Mouse (Mus musculus) liver, postnatal 0 days (tissue): Measurements from ENCODE around the gene Myf5. TPM values are rescaled to one million over a fixed set of nuclear protein-coding genes. Genes with fewer than 3 reads are reported as not detected.

Experiments used
- ATAC-seq: fragments of 200-750 bp; cut with Nextera tagmentation; 2 replicates; pipeline ENCODE4 v1.8.0; 2017; ENCODE audit warnings: mild to moderate bottlenecking, moderate library complexity
- DNase-seq: peaks from one replicate; pipeline ENCODE4 v3.0.0-alpha.2; 2016
- H3K27ac ChIP-seq: fragments of 300-500 bp; sonication (generic); 2 replicates; pipeline ENCODE4 v1.5.1; 2014; ENCODE audit warnings: antibody characterized with exemption, moderate library complexity, mild to moderate bottlenecking, low read depth
- H3K27me3 ChIP-seq: fragments of 300-500 bp; sonication (generic); 2 replicates; pipeline ENCODE4 v1.6.1; 2014; ENCODE audit warnings: low read length, control low read depth, mixed read lengths; ENCODE audit not compliant: insufficient read depth
- H3K36me3 ChIP-seq: fragments of 300-500 bp; sonication (generic); replicated peaks from 2 replicates; pipeline ENCODE4 v1.6.1; 2014; ENCODE audit warnings: mild to moderate bottlenecking, control low read depth, low read length, moderate library complexity, mixed read lengths; ENCODE audit not compliant: insufficient read depth
- H3K4me1 ChIP-seq: fragments of 300-500 bp; sonication (generic); 2 replicates; pipeline ENCODE4 v1.6.1; 2014; ENCODE audit warnings: antibody characterized with exemption, mild to moderate bottlenecking, control low read depth; ENCODE audit not compliant: insufficient read depth
- H3K4me2 ChIP-seq: fragments of 300-500 bp; sonication (generic); 2 replicates; pipeline ENCODE4 v1.6.1; 2014; ENCODE audit warnings: low read depth, mild to moderate bottlenecking, low read length, moderate library complexity, mixed read lengths
- H3K4me3 ChIP-seq: fragments of 300-500 bp; sonication (generic); 2 replicates; pipeline ENCODE4 v1.5.1; 2014; ENCODE audit warnings: low read depth, low read length
- H3K9ac ChIP-seq: fragments of 300-500 bp; sonication (generic); replicated peaks from 2 replicates; pipeline ENCODE4 v1.6.1; 2014; ENCODE audit warnings: mild to moderate bottlenecking, moderate library complexity
- H3K9me3 ChIP-seq: fragments of 300-500 bp; sonication (generic); 2 replicates; pipeline ENCODE4 v1.6.1; 2016; ENCODE audit warnings: mild to moderate bottlenecking, control low read depth, low read length, mixed read lengths
- CTCF ChIP-seq: sonication (generic); IDR thresholded peaks from 2 replicates; pipeline ENCODE4 v1.5.1; 2016; ENCODE audit warnings: antibody characterized with exemption, low read depth
- EP300 ChIP-seq: IDR thresholded peaks from 2 replicates; pipeline ENCODE4 v1.6.1; 2016; ENCODE audit warnings: antibody characterized with exemption, low read depth, mild to moderate bottlenecking
- WGBS: fragments of 180-500 bp; shearing (Covaris S2); extraction: QIAGEN DNeasy Blood & Tissue Kit; methylation state at CpG from one replicate; pipeline ENCODE4 v1.1.7; 2014; ENCODE audit not compliant: insufficient replicate concordance; 5-methylcytosine and 5-hydroxymethylcytosine counted together
- microRNA-seq: library from miRNA; unstranded; fragments of <30 nt; microRNA quantifications from one replicate; pipeline ENCODE4, GENCODE M21; 2016
- polyA plus RNA-seq: library from polyadenylated mRNA; unstranded; fragments of >200 nt; fragmentation: Nextera tagmentation; extraction: Ambion mirVana; gene quantifications from 2 replicates; pipeline ENCODE4 v1.2.1, GENCODE M21; 2015

Myf5 gene
- polyA plus RNA-seq, 1 experiment from 2014 or later: not detected

DNA sequence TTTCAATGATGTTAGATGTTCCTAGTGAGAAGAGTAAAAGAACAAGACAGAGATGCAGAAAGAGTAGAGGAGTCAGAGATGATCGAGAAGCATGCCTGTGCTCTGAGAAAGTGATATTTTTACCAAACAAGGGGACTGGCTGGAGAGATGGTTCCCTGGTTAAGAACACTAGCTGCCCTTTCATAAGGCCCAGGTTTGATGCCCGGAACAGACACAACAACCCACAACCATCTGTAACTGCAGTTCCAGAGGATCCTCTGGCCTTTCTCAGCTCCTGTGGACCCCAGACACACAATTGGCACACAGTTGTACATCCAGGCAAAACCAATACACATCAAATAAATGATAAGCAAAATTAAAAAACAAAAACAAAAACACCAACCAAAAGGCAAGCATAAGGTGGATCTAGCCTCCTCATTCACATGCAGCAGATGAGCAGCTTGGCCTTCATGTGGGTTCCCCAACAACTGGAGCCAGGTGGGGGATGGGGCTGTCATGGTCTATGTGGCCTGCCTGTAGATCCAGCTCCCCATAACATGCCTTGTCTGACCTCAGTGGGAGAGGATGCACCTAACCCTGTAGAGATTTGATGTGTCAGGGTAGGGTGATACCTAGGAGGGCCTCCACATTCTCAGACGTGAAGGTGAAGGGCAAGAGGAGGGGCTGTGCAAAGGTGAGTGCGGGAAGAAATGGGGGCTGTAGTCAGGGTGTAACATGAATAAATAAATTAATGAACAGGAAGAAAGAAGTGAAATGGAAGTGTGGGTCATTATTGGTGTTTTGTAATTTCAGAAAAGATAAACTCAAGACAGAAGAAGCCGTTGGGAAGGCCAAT is 36.2 kb downstream of the Myf5 start:
- no peak for TF ChIP-seq EP300
- no peak for TF ChIP-seq CTCF
- 74% methylated on average over 5 of the region's 5 CpGs for WGBS
- Histone ChIP-seq H3K9ac (no peak overlapping the region), H3K4me3 (no peak overlapping the region), H3K27me3 (no peaks in the 10 kb centered on the region), H3K4me1 (no peaks in the 10 kb centered on the region), H3K36me3 (no peaks in the 10 kb centered on the region), H3K4me2 (no peak overlapping the region), H3K27ac (no peak overlapping the region), H3K9me3 (no peaks in the 10 kb centered on the region)
- ATAC-seq (no peak), DNase-seq (no peak)

DNA sequence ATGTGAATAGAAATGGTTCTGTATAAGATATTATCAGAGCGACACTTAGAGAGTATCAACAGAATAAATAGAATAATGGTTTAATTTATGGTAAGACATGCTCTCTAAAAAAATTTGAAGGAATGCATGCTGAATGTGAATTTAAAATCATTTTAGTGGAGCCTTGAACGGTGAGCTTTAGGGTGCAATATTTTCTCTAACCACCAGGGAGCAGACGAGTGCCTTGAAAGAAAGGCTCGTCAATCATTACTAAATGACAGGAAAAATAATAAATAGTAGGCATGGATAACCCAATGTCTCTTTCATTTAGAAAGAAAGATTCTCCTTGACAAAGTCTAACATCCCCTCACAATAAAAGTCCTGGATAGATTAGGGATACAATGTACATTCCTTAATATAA is 43.2 kb downstream of the Myf5 start:
- TF ChIP-seq EP300 (no peak), CTCF (peak; percentile 70)
- DNase-seq: no peak
- no peak for ATAC-seq

DNA sequence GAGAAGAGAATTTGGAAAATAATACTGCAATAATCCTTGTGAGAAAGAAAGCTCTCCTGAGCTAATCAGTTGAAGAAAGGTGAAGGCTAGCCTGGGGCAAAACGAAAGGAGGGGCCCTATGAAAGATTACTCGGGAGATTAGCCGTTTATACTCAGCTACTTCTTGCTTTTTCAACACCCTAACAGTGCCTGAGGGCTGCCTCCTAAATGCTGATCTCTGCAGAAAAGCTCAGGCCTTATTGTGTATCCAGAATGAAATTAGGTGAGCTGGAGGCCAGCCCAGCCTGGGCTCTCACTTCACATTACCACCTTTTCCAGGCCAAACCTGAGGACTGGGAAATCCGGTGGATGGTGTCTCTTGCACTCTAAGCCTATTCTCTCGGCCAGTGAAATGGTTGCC is 49.0 kb downstream of the Myf5 start:
- TF ChIP-seq EP300: no peak
- TF ChIP-seq CTCF: no peak
- Histone ChIP-seq H3K4me3 (no peak overlapping the region), H3K27me3 (no peaks in the 10 kb centered on the region), H3K4me1 (no peaks in the 10 kb centered on the region), H3K9me3 (no peaks in the 10 kb centered on the region), H3K27ac (no peak overlapping the region), H3K4me2 (no peak overlapping the region), H3K9ac (no peak overlapping the region), H3K36me3 (no peaks in the 10 kb centered on the region)
- DNase-seq: no peak
- 52% methylated on average over 5 of the region's 5 CpGs for WGBS
- ATAC-seq: no peak

More for the DNA sequence above, 43.2 kb downstream of the Myf5 start:
- Histone ChIP-seq H3K4me1 (no peaks in the 10 kb centered on the region), H3K9ac (no peak overlapping the region), H3K9me3 (no peaks in the 10 kb centered on the region), H3K4me2 (no peak overlapping the region), H3K4me3 (no peak overlapping the region), H3K27me3 (no peaks in the 10 kb centered on the region), H3K36me3 (no peaks in the 10 kb centered on the region), H3K27ac (no peak overlapping the region)
- WGBS: 6% methylated on average over 4 of the region's 4 CpGs

Small RNA genes within 50 kb of the gene (microRNA-seq; reads per million reads assigned to microRNA genes)
- gene Gm44403: not detected

Other genes with a start within 250 kb of the Myf5 start
- 1.4 and 1.5 TPM in 2 replicates for gene Lin7a, start 214.4 kb downstream of the Myf5 start, polyA plus RNA-seq
- gene Myf6, start 8.6 kb upstream of the Myf5 start, polyA plus RNA-seq: 1.1 TPM in 1 of 2 replicates, not detected in the other
- not detected in 2 replicates for gene Ptprq, start 233.9 kb upstream of the Myf5 start, polyA plus RNA-seq